Mouse (Mus musculus) gastrocnemius, postnatal 14 days (tissue): ENCODE results near the gene Nrxn2. TPM values are rescaled to one million over a fixed set of nuclear protein-coding genes. Genes with fewer than 3 reads are reported as not detected.

Source experiments
- DNase-seq: peaks from one replicate; pipeline ENCODE4 v3.0.0; 2021; ENCODE audit warnings: mixed read lengths
- intact Hi-C: fragments of 180-260 bp; cut with DNase I; formaldehyde crosslinking; loops from one replicate; pipeline ENCODE4 v1.15.1; 2025; ENCODE audit warnings: low total_unique reads
- microRNA-seq, 2 experiments: library from miRNA; unstranded; fragments of <30 nt; microRNA quantifications; one replicate each; pipeline ENCODE4 v1.2.0; 2021
- total RNA-seq, 2 experiments: library from RNA; stranded (reverse); gene quantifications; 2 replicates each; pipeline ENCODE4 v1.2.3; 2021

Gene Nrxn2
- total RNA-seq, 2 experiments from 2014 or later: 1.5 to 2.9 TPM

DNA sequence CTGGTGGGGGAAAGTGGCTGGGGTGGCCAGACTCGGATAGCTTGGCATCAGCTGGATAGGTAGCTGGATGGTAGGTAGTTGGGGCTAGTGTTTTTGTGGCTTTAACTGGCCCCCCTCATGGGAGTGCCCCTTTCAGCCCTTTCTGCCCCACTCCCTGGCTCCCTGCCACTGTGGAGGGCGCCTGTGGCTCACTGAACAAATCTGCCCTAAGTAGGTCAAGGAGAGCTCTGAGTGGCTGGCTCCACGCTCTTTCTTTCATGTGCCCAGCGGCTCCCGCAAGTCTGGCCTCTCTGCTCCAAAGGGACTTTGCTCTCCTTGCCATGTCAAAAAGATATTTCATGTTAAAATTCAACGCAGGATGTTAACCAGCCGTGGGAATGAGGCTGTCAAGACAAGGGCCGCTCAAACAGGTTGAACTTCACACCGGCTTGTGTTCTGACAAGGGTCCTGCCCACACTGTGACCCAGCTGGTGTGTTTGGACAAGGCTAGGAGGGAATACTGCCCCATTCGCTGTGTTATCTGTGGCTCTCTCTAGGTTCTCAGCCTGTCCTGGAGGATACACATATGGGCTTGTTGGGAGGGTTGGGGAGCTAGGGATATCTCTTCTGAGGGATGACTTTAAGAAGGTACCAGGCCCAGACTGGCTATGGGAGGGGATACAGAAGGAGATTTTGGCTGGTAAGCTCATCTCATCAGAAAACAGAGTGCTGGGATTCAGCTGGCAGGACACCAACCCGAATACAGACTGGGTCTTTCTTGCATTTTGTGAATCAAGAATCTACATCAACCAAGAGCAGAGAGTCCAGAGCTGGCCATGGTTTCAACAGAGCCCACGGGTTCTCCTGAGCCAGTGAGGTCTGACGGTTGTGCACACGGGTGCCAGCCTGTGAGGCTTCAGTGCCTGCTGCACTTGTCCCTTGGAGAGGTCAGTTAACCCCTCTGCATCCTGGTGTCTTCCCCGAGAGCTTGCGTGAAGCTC lies 130.2 kb downstream of the Nrxn2 start:
- intact Hi-C loops: no loop called here
- no peak for DNase-seq

- DNase-seq: no peak
- intact Hi-C loops: no loop called here
Observed at GRCm38 (mm10) chr19:6549566-6549965, 131.0 kb downstream of the Nrxn2 start.

GRCm38 (mm10) chr19:6551215-6551614 lies 132.7 kb downstream of the Nrxn2 start:
- no peak for DNase-seq
- intact Hi-C loops: no loop called here

DNA sequence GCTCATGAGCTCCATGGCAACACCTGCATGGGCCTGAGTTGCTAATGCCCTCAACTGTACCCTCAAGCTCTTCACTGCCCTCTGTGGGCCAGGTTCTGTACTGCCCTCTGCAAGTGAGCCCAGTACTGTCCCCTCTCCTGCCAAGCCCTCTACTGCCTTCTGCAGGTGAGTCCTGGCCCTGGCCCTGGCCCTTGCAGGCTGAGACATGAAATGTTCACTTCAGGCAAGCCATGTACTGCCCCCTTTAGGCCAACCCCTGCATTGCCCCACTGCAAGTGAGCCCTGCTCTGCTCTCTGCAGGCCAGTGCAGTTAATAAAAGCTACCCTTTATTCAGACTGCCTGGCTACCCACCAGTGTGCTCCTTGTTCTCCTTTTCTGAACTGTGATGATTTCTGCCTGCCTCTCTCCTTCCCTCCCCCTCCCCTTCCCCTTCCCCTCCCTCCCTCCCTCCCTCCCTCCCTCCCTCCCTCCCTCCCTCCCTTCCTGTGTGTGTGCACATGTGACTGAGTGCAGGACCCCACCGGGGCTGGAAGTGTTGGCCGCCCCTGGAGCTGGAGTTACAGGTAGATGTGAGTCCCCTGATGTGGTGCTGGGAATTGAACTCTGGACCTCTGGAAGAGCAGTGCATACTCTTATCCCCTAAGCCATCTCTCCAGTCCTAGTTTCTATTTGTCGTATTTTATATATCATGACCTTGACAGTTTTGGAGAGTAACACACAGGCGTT lies 133.9 kb downstream of the Nrxn2 start:
- intact Hi-C loops: no loop called here
- DNase-seq: no peak

DNA sequence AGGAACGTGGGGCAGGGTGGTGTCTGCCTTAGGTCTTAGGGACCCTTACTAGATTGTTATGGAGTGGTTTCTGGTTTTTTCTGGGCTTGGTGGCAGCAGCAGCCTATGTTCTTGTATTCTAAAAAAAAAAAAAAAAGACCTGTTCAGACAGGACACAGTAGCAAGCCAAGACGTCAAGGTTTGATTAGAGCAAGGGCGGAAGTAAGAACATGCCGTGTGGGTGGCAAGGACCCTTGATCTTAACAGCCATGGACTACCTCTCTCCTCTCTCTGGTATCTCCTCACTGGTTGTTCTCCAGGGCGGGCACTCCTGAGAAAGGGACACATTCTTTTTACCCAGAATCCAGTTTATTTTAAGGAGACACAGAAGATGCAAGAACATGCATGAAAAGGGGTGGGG lies 134.6 kb downstream of the Nrxn2 start:
- no peak for DNase-seq
- intact Hi-C loops: no loop called here

DNA sequence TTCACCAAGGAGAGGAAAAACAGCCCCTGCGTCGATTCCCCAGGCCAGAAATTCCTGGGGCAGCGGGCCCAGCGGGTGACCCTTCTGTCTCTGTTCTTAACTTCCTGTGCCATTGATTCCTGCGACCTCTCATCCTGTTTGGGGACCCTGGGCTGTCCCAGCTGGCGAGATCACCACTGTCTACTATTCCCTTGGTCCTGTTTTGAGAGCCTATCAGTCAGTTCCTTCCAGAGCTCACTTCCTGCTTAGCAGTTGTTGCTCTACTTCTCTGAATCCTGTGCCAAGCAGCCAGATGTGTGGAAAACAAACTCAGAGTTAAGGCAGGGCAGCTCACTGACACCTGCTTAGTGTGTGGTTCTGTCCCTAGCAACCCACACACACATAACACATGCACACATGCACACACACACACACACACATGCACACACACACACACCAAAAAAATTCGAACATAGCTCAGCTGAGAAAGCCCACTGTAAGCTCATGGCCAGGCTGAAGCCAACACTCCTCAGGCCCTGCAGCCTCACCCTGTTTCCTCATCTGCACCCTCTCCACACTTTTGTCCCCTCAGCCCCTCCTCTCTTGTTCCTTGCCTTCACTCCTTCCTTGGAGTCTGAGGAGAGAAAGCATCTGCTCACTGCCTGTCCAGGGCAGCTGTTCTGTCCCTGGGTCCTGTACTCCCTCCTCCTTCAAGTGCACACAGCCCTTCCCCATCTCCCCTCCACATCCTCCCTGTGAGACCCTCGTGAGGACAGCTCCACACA lies 135.5 kb downstream of the Nrxn2 start:
- intact Hi-C loops: no loop called here
- DNase-seq: peak; percentile 40

- DNase-seq: no peak
- intact Hi-C loops: no loop called here
Observed at GRCm38 (mm10) chr19:6559576-6559975, 141.0 kb downstream of the Nrxn2 start.

- DNase-seq: no peak
- intact Hi-C loops: no loop called here
Observed at GRCm38 (mm10) chr19:6560246-6560815, 141.8 kb downstream of the Nrxn2 start.

DNA sequence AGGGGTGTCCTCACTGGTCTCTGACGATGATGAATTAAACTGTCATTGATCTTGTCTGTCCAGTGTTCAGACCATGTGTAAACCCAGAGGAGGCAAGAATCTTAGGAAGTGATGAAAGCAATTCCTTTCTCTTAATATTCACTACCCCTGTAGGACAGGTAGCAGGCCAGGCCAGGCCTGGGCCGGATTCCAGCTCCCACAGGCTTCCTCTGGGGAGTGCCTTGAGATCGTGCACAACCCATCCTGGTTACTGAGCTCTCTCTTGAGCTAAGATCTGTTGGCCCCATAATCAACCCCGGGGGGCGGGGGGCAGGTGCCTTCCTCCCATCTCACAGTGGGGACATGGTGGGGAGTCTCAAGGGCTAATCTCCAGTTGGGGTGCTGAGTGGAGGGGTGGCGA lies 146.6 kb downstream of the Nrxn2 start:
- no peak for DNase-seq
- intact Hi-C loops: no loop called here

DNA sequence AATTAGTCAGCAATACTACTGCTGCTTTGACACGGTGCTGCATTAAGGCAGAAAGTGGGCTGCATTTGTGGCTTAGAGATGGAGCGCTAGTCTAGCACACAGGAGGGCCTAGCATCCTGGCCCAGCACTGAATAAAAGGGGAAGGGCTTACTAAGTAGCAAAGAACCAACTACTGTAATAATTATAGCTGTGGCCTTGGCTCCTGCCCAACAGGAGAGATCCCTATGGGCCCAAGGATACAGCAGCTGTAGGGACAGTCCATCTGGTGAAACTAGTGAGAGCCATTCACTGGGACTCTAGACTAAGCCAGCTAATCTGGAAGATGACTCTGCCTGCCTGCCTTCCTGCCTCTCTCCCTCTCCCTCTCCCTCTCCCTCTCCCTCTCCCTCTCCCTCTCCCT lies 147.9 kb downstream of the Nrxn2 start:
- no peak for DNase-seq
- intact Hi-C loops: no loop called here

DNA sequence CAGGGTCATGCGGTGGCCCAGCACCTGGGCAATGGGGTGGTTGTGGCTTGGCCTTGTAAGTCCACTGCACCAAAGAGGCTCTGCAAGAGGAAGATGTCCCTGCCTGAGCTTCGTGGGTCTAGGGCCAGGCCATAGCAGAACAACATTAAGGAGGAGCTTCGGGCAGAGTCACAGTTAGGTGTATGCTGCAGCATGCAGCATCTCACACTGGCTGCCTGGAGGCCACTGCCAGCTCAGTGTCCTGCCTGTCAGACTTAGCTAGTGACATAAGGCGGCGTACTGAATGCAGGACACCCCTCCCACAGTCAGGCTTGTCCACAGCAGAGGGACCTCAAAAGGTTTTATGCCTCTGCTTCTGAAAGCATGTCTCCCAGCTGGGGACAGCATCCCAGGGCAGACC lies 150.5 kb downstream of the Nrxn2 start:
- intact Hi-C loops: no loop called here
- no peak for DNase-seq

DNA sequence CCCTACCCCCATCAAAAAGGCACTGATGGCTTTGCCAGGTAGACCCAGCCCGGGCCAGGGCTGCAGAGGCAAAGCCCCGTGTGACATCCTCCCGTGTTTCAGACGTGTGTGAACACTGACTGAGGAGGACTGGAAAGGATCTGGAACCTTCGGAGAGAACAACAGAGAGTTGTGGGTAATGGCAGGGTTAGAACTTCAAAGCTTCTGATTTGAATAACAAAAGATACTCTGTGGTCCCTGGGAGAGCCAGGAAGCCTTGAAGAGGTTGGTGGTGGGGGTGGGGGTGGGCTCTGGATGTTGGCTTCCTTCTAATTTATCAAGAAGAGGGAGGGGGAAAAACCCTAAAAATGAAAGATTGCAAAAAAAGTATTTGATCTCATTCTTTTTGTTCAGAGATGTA lies 151.0 kb downstream of the Nrxn2 start:
- DNase-seq: no peak
- intact Hi-C loops: no loop called here

GRCm38 (mm10) chr19:6571476-6571875 lies 152.9 kb downstream of the Nrxn2 start:
- intact Hi-C loops: no loop called here

DNA sequence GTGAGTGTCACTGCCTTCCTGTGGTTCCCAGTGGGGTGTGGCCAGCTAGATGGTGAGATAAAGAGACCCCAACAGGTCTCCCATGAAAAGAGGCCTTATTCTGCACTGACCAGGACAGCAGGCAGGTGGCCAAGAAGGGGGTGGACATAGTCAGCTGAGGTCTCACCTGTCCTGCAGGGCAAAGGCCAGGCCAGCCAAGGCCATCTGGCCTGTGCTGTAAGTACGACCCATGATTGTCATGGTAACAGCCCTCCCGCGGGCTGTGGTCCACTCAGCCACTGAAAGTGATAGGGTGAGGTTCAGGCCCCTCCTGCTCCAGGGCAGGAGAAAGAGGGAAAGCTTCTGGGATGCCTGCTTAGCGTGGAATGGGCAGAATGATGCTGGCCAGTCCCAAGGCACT lies 153.5 kb downstream of the Nrxn2 start:
- intact Hi-C loops: no loop called here
- no peak for DNase-seq

More at GRCm38 (mm10) chr19:6571476-6571875, 152.9 kb downstream of the Nrxn2 start:
- DNase-seq: no peak

Small RNA genes lying within 50 kb of the gene (microRNA-seq; reads per million reads assigned to microRNA genes)
- 0 reads per million in 2 experiments for gene Gm26460

Other genes with a start within 250 kb of the Nrxn2 start
- gene Majin, start 234.3 kb upstream of the Nrxn2 start, total RNA-seq: not detected
- gene Gpha2, start 192.4 kb upstream of the Nrxn2 start, total RNA-seq: not detected
- gene Ppp2r5b, start 182.9 kb upstream of the Nrxn2 start, total RNA-seq: 10 to 100 TPM; 22.4 to 24.7 TPM
- 10 to 100 TPM; 12.7 to 14.6 TPM for gene Atg2a, start 177.1 kb upstream of the Nrxn2 start, total RNA-seq
- 10 to 100 TPM; 40.5 to 50.8 TPM for gene Ehd1, start 142.0 kb upstream of the Nrxn2 start, total RNA-seq
- 1 to 10 TPM; 3.4 to 3.9 TPM for gene Cdc42bpg, start 112.3 kb upstream of the Nrxn2 start, total RNA-seq
- 10 to 100 TPM; 10.1 to 11.4 TPM for gene Men1, start 83.8 kb upstream of the Nrxn2 start, total RNA-seq
- 10 to 100 TPM in 1 of 2 experiments, 1 to 10 TPM in 1; 9.5 to 14.4 TPM for gene Map4k2, start 77.6 kb upstream of the Nrxn2 start, total RNA-seq
- gene Sf1, start 55.0 kb upstream of the Nrxn2 start, total RNA-seq: 10 to 100 TPM; 75.1 to 80.9 TPM
- 1,000 to 10,000 TPM; 4,021 to 4,833 TPM for gene Pygm, start 34.3 kb upstream of the Nrxn2 start, total RNA-seq
- gene Rasgrp2, start 19.4 kb upstream of the Nrxn2 start, total RNA-seq: 10 to 100 TPM; 24.0 to 37.6 TPM
- gene Slc22a12, start 124.3 kb downstream of the Nrxn2 start, total RNA-seq: not detected